8 mouse cellular contexts compared by ENCODE assay signal in the genomic region with DNA sequence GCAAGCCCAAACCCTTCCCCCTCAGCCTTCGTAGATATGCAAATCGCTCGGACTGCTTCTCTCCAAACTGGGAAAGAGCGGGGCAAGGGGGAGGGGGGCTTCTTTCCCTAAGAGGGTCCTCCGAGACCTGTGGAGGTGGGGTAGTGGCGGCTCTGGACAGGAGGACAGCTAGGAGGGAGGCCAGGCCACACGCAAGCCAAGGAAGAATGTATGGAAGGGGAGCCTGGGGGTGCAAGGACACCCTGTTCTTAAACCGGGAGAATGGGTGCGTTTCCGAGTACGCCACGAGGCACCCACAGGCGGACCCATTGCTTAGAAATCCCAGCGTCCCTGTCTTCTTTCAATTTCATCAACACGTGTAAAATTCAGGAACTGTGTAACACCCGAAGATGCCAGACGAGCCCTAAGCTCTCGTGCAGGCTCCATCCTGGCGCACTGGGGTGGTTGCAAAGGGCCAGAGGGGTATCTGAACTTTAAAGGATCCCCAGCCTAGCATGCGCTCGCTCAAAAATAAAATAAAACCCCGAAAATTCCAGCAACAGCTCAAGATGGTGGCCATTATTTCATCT. TPM values are rescaled to one million over a fixed set of nuclear protein-coding genes. Genes with fewer than 3 reads are reported as not detected.
DNase-seq lines count a peak whose midpoint lies in the region; ATAC-seq lines count a peak whose summit lies in the region.

No protein-coding gene starts in this region.

- under 1% methylated on average over 22 of the region's 22 CpGs for WGBS in heart, embryonic 14.5 days
- under 1% methylated on average over 21 of the region's 22 CpGs for WGBS in limb, embryonic 11.5 days
- WGBS in neural tube, embryonic 11.5 days: under 1% methylated on average over 21 of the region's 22 CpGs

- H3K4me2 ChIP-seq in heart, embryonic 14.5 days (ENCODE audit: low read length): peak overlapping the region; percentile 94
- H3K4me2 ChIP-seq in limb, embryonic 11.5 days (ENCODE audit: low read depth, severe bottlenecking): peak overlapping the region; percentile 84
- H3K4me2 ChIP-seq in neural tube, embryonic 11.5 days (ENCODE audit: low read depth): peak overlapping the region; percentile 86

- no peaks in the 10 kb centered on the region for H3K27me3 ChIP-seq in heart, embryonic 14.5 days (ENCODE audit: control insufficient read depth, insufficient read depth, low read length)
- H3K27me3 ChIP-seq in limb, embryonic 11.5 days (ENCODE audit: control insufficient read depth, insufficient read depth, low read length): no peaks in the 10 kb centered on the region
- peaks cover 4% of the 10 kb centered on the region; the same call in 1 of the 2 replicates for H3K27me3 ChIP-seq in neural tube, embryonic 11.5 days (ENCODE audit: control insufficient read depth, insufficient read depth, low read length)

- H3K4me1 ChIP-seq in heart, embryonic 14.5 days (ENCODE audit: control insufficient read depth in 2 of 2, insufficient read depth in 2 of 2, low read length in 2 of 2): peaks cover 21 to 22% of the 10 kb centered on the region in 2 experiments
- H3K4me1 ChIP-seq in limb, embryonic 11.5 days (ENCODE audit: control insufficient read depth, insufficient read depth, low read length): peaks cover 20% of the 10 kb centered on the region
- peaks cover 41% of the 10 kb centered on the region for H3K4me1 ChIP-seq in neural tube, embryonic 11.5 days (ENCODE audit: control insufficient read depth, insufficient read depth, low read length)

- peak; percentile 25 for DNase-seq in cerebellum, adult 11-12 months
- DNase-seq in adrenal gland, postnatal 25 days: peak; percentile 32
- no peak for DNase-seq in limb, embryonic 11.5 days (ENCODE audit: low spot score)
- peak; percentile 77 for DNase-seq in neural tube, embryonic 11.5 days (ENCODE audit: low spot score)
- DNase-seq in ovary, adult 18-20 months (ENCODE audit: low spot score): no peak
- no peak for DNase-seq in ovary, postnatal 36 days (ENCODE audit: low spot score)

- no peaks in the 10 kb centered on the region for H3K9me3 ChIP-seq in heart, embryonic 14.5 days (ENCODE audit: control insufficient read depth, low read length)
- H3K9me3 ChIP-seq in limb, embryonic 11.5 days (ENCODE audit: control insufficient read depth, low read length): no peaks in the 10 kb centered on the region
- H3K9me3 ChIP-seq in neural tube, embryonic 11.5 days (ENCODE audit: control insufficient read depth, low read length): no peaks in the 10 kb centered on the region

- peak overlapping the region; percentile 86 to 96 for H3K27ac ChIP-seq in heart, embryonic 14.5 days (replicated peaks in 1 of 2; ENCODE audit: control insufficient read depth in 1 of 2, insufficient read depth in 1 of 2, low read depth in 2 of 2, low read length in 2 of 2)
- peak overlapping the region; percentile 84 for H3K27ac ChIP-seq in limb, embryonic 11.5 days (replicated peaks; ENCODE audit: low read depth, low read length)
- H3K27ac ChIP-seq in neural tube, embryonic 11.5 days (ENCODE audit: low read depth, low read length): peak overlapping the region; percentile 72

- no peak for ATAC-seq in cerebellum, adult (ENCODE audit: insufficient number of reproducible peaks, low FRiP score, low TSS enrichment)
- ATAC-seq in heart, embryonic 14.5 days (ENCODE audit: insufficient number of reproducible peaks, insufficient read depth, low FRiP score, low read depth): no peak
- peak; percentile 55; the same call in 1 of the 2 replicates for ATAC-seq in limb, embryonic 11.5 days (ENCODE audit: insufficient number of reproducible peaks, low FRiP score, low TSS enrichment, low read depth)
- peak; percentile 35 for ATAC-seq in neural tube, embryonic 11.5 days (ENCODE audit: insufficient read depth, low FRiP score, low TSS enrichment)

- peaks cover 22% of the 10 kb centered on the region for H3K36me3 ChIP-seq in heart, embryonic 14.5 days (ENCODE audit: control insufficient read depth, insufficient read depth, low read length)
- H3K36me3 ChIP-seq in limb, embryonic 11.5 days (ENCODE audit: control insufficient read depth, insufficient read depth, low read length): peaks cover 10% of the 10 kb centered on the region
- H3K36me3 ChIP-seq in neural tube, embryonic 11.5 days (ENCODE audit: control insufficient read depth, insufficient read depth, low read length): peaks cover 12% of the 10 kb centered on the region

- H3K4me3 ChIP-seq in heart, embryonic 14.5 days (ENCODE audit: control insufficient read depth in 1 of 2, insufficient read depth in 1 of 2, low read depth in 1 of 2, low read length in 2 of 2): peak overlapping the region; percentile 45 to 74
- H3K4me3 ChIP-seq in limb, embryonic 11.5 days (ENCODE audit: low read depth, low read length): peak overlapping the region; percentile 70
- H3K4me3 ChIP-seq in neural tube, embryonic 11.5 days (ENCODE audit: low read depth, low read length): peak overlapping the region; percentile 62

- H3K9ac ChIP-seq in heart, embryonic 14.5 days (ENCODE audit: low read length): peak overlapping the region; percentile 86
- peak overlapping the region; percentile 28; the same call in 1 of the 2 replicates for H3K9ac ChIP-seq in limb, embryonic 11.5 days (ENCODE audit: low read length)
- H3K9ac ChIP-seq in neural tube, embryonic 11.5 days (ENCODE audit: low read length): peak overlapping the region; percentile 41

RNA-seq across cellular contexts. Expression of gene Ccnd1, which starts 0.4 kb away (rescaled TPM):
- 111 and 117 TPM in 2 replicates for total RNA-seq in adrenal gland, postnatal 25 days (2021)
- polyA plus RNA-seq in heart, embryonic 14.5 days (2014; fragmentation: Nextera tagmentation; extraction: Ambion mirVana): 48.7 and 63.7 TPM in 2 replicates
- polyA plus RNA-seq in limb, embryonic 11.5 days (2014; fragmentation: Nextera tagmentation; extraction: Ambion mirVana): 166 and 200 TPM in 2 replicates
- polyA plus RNA-seq in neural tube, embryonic 11.5 days (2014; fragmentation: Nextera tagmentation; extraction: Ambion mirVana): 201 and 213 TPM in 2 replicates

RNA-seq across cellular contexts. Expression of gene LTO1, which starts 25.2 kb away (rescaled TPM):
- total RNA-seq in adrenal gland, postnatal 25 days (2021): 18.7 and 27.1 TPM in 2 replicates
- polyA plus RNA-seq in heart, embryonic 14.5 days (2014; fragmentation: Nextera tagmentation; extraction: Ambion mirVana): 16.1 and 19.2 TPM in 2 replicates
- 22.6 and 23.3 TPM in 2 replicates for polyA plus RNA-seq in limb, embryonic 11.5 days (2014; fragmentation: Nextera tagmentation; extraction: Ambion mirVana)
- polyA plus RNA-seq in neural tube, embryonic 11.5 days (2014; fragmentation: Nextera tagmentation; extraction: Ambion mirVana): 28.1 and 29.1 TPM in 2 replicates

RNA-seq across cellular contexts. Expression of gene Fgf15, which starts 43.8 kb away (rescaled TPM):
- total RNA-seq in adrenal gland, postnatal 25 days (2021): not detected in 2 replicates
- polyA plus RNA-seq in heart, embryonic 14.5 days (2014; fragmentation: Nextera tagmentation; extraction: Ambion mirVana): not detected in 2 replicates
- 0.47 and 0.52 TPM in 2 replicates for polyA plus RNA-seq in limb, embryonic 11.5 days (2014; fragmentation: Nextera tagmentation; extraction: Ambion mirVana)
- polyA plus RNA-seq in neural tube, embryonic 11.5 days (2014; fragmentation: Nextera tagmentation; extraction: Ambion mirVana): 48.6 and 53.3 TPM in 2 replicates

Comparison
In these comparisons a context has a peak if more than half of its experiments do, and no peak if none do; other contexts are left out.
1. DNase-seq: peak in cerebellum, adult 11-12 months (single experiment), adrenal gland, postnatal 25 days (single experiment) and neural tube, embryonic 11.5 days (single experiment); none in limb, embryonic 11.5 days (single experiment), ovary, adult 18-20 months (single experiment) and ovary, postnatal 36 days (single experiment).
2. ATAC-seq: peak in limb, embryonic 11.5 days (single experiment) and neural tube, embryonic 11.5 days (single experiment); none in cerebellum, adult (single experiment) and heart, embryonic 14.5 days (single experiment).
3. H3K9ac ChIP-seq: peak in every context shown above with its lines; median percentile 86 in heart, embryonic 14.5 days; 41 in neural tube, embryonic 11.5 days; 28 in limb, embryonic 11.5 days.
4. RNA of gene Fgf15, which starts 43.8 kb away (polyA plus RNA-seq): 48.6 to 53.3 TPM in neural tube, embryonic 11.5 days; 0.47 to 0.52 TPM in limb, embryonic 11.5 days and not detected in heart, embryonic 14.5 days; every median in the first group is over 10 times any median in the second.
5. Peak in every context shown above with its lines, with median percentiles within 50 percentile points of each other: H3K27ac ChIP-seq, H3K4me2 ChIP-seq and H3K4me3 ChIP-seq.